Mouse (Mus musculus): ENCODE measurements around the gene Fcho1.
A peak's percentile ranks its signal among the peaks of the same experiment; 100 is the strongest.

Fcho1 gene

GRCm38 (mm10) chr8:71680471-71680870 lies 45.0 kb downstream of the Fcho1 start:
- DNase-seq = no peak

- no peak for DNase-seq
Measured at GRCm38 (mm10) chr8:71679550-71680168, 45.9 kb downstream of the Fcho1 start.

GRCm38 (mm10) chr8:71679116-71679515 lies 46.4 kb downstream of the Fcho1 start:
- DNase-seq = no peak

GRCm38 (mm10) chr8:71678216-71678615 lies 47.3 kb downstream of the Fcho1 start:
- DNase-seq = no peak

DNA sequence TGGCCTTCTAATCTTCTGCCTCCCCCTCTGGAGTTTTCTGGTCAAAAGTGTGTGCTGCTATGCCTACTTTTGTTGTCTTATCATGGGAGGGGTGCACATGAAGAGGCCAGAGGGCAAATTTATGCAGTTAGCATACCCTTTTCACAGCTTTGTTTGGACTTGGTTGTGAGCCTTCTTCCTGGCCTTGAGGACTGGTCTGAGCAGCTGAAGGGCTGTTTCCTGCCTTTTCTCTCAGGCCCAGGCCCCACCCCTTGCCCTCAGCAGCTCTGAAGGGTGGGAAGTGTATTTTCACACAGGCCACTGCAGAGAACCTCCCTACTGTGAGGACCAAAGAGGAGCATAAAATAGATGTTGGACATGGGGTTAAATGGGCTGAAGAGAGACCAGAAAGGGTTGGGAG lies 48.0 kb downstream of the Fcho1 start:
- DNase-seq = no peak

GRCm38 (mm10) chr8:71676803-71677202 lies 48.7 kb downstream of the Fcho1 start:
- DNase-seq = no peak

DNA sequence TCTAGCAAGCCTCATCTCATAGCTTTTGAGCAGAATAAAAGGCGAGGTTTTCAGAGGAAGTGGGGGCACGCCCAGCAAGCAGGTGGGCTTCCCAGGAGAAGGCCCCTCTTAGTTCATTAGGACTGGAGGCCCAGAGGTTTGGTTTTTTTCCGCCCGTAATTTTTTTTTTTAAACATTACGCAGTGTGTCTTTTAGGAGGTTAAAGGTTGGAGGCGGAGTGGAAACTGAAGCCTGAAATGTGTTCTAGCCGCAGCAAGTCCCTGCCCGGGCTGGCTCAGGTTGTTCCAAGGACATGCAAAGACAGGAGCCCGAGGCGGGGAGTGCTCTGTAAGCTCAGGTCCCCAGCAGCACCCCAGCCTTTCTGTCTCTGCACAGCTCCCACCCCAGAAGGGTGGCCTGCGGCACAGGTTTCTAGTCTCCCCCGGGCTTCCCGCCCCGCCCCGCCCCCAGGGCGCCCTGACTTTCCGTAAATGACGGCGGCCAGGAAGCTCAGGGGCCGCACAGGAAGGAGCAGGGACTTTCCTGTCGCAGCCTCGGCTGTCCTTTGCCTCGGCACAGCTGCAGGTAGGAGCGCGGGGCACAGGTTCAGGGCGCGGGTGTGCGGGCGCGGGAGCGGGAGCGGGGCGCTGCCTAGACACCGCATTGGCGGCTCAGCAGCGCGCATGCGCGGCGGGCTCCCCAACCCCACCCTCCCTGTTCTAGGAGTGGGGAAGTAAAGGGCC lies 49.3 kb downstream of the Fcho1 start, which contains the start of gene Jak3:
Gene Jak3 (plus strand): TSS at position 277 of the 722 bp plus-strand sequence.
- peak; percentile 64 for DNase-seq

DNA sequence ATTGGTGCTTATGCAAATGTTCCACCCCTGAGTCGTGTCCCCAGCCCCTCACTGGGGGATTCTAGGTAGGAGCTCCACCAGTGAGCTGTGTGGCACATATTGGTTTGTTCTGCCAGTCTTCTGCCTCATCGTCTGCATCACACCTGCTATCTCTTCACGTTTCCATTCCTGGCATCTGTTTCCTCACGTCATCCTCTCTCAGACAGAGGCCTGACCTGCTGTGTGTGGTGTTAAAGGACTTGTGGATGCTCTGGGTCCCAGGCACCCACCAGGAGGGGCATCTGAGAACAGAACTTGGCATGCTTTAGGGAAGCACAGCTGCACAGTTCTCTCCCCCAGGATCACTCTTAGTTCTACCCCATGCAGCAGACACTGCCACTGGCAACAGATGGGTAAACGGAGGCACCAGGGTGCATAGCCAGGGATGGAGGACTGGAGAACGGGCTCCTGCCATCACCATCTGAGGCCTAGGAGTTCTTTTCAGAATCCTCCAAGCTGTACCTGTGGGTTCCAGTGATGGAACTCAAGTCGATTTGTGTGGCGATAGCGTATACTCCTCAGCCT lies 50.0 kb downstream of the Fcho1 start:
- DNase-seq = no peak

- DNase-seq = no peak
Measured at GRCm38 (mm10) chr8:71674071-71674470, 51.4 kb downstream of the Fcho1 start.

- no peak for DNase-seq
Measured at GRCm38 (mm10) chr8:71672168-71672735, 53.3 kb downstream of the Fcho1 start.

DNA sequence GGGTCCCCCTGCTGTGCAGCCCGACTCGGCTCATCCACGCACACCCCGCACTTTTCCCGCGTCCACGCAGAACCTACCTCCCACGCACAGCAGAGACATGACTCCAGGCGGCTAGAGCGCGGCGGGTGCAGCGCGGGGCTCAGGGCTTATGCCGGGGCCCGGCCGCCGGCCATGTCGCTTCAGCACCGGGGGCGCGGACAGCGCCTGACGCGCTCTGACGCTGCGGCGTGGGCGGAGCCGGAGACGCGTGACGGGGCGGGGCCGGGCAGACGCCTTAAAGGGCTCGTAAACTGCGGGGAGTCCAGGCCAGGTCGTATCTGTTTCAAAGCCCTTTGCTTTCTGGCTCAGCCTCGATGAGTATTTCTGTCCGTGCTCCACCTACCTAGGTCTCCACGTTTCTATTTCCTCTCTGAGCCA lies 54.0 kb downstream of the Fcho1 start, which contains the start of gene Unc13a:
Gene Unc13a (minus strand): TSS at position 209 of the 417 bp plus-strand sequence.
- peak; percentile 94 for DNase-seq

- DNase-seq = peak; percentile 90
Measured at GRCm38 (mm10) chr8:71670621-71671548, 54.6 kb downstream of the Fcho1 start.

- no peak for DNase-seq
Measured at GRCm38 (mm10) chr8:71670198-71670597, 55.3 kb downstream of the Fcho1 start.

DNA sequence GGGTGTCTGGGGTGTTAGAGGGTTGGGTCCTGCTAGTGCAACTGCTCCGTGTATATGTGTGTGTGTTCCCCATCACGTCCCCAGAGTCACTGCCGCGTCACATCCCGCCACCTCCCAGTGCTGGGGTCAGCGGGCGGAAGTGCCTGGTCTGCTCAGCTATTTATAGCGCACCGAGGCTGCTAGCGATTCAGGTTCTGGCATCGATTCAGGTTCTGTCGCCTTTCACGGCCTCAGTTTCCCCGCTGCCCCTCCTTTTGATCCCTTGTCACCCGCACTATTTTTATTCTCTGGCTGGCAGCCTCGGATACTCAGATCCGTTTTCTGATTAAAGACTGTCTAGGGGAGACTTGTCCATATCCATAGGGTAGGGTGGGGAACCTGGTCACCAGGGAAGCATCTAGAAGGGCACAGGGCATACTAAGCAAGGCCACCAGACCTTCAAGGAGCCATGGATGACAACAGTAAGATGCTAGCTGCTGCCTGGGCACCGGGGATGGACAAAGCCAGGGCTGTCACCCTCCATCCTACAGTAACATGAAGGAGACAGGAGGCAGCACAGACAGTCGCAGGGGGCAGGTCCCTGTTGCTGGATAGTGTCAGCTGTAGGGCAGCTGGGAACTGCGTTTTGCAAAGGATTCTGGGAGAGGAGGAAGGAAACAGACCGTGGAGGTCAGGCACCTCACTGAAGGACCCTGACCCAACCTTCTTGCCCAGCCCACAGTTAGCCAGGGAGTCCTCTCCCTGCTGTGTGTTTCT lies 57.1 kb downstream of the Fcho1 start:
- peak; percentile 58 for DNase-seq

DNA sequence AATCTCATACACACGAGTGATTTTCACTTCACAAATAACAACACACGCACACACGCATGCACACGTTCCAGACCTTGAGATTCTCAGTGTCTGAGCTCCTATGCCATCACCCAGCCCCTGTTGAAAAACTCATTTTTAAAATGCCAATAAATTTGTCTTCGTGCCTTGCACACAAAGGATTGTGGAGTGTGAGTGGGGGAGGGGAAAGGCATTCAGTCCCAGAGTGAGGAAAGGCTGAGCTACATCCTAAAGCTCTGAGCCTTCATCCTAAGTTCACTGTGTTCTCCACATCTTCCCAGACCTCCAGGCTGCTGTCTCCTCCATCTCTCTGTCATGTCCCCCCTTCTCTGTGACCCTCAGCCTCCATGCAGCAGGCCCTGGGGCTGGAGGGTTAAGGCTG lies 58.3 kb downstream of the Fcho1 start:
- no peak for DNase-seq

DNA sequence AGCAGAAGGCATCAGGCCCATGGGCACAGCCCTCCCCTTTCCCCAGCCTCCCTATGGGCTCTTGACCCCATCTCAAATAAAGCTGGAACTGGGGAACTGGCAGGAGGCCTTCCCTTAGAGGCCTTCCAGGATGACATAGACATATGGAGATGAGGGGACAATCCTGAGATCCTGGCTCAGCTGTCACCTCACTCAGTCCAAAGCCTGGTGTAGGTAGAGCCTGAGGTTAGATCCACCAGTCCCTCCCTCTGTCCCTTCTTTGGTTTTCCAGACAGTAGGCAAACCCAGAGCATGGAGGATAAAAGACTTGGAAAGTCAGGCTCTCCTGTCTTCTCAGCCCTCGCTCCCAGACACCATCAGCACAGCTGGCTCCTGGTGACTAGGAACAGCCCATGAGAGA lies 58.7 kb downstream of the Fcho1 start:
- no peak for DNase-seq

GRCm38 (mm10) chr8:71665331-71666130 lies 60.0 kb downstream of the Fcho1 start:
- DNase-seq = peak; percentile 83

DNA sequence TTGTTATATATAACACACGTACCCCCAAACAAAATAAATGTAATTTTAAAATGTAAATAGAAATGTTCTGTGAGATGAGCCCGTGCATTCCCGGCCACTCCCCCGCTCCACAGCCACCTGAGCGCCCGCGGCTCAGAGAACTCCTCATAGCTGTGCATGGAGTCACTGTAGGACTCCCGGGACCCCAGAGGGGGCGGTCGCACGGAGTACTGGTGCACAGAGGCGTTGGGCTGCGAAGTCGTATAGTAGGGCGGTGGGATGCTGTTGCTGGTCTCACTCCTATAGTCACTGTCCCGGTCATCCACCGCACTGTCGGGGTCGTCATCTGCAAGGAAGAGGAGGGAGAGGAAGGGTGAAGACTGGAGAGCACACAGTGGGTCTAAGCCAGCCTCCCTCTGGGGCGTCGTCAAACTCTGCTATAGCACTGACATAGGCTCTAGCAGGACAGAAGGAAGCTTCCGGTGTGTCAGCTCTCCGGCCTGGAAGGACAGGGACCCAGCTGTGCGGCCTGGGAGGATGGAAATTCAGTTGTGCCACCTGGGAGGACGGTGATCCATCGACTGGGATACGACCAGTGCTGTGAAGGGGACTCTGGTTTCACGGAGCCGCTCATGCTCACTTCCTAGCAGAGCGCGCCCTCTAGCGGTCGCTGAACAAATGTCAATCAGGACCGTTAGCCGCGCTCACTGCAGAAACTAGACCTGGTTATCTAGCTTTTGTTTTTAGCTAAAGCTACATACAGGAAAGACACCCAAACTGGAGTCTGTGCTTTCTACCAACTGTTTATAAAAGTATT lies 65.0 kb downstream of the Fcho1 start:
- DNase-seq = peak; percentile 91

DNA sequence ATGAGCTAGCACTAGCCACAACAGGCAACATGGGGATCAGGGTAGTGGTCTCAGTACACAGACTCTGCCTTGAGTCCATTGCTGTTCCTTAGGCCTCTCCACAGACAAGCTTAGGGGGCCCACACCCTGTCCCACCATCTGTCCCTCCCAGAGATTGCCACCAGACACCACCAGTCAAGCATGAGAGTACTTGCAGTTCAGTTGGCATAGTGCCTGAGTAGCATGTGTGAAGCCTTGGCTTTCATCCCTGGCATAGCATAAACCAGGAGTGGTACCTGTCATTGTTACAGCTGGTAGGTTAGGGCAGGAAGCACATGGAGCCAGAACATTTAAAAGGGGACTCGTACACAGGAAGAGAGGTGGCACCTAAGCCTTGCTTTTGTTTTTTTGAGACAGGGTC lies 65.8 kb downstream of the Fcho1 start:
- DNase-seq = no peak

DNA sequence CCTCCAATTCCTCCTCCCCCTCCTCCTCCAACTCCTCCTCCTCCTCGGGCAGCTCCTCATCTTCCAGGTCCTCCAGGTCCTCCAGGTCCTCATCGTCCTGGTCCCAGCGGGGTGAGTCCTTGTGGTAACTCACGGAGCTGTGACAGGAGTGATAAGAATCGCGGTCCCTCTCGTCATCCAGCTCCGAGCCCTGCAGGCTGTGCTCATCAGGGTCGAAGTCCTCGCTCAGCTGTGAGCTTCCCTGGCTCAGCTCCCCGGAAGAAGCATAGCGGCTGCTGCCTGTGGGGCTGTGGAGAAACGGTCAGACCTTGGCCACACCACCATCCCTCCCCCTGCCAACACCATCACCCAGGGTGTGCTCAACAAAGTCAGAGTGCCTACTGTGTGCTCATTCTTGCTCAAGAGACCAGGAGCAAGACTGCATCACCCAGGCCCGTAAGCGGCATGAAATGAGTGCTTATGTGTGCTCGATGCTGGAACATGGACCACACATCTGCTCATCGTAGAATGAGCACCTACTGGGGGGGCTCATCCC lies 66.9 kb downstream of the Fcho1 start:
- DNase-seq = no peak

Data from embryo, embryonic 11 days (tissue).